Mouse (Mus musculus): ENCODE data around the gene Nup133.

GRCm38 (mm10) chr8:123896774-123897173, 52.3 kb downstream of the Nup133 start:
- TF ChIP-seq CTCF (IDR thresholded peaks at IDR 0.05; ENCODE audit: extremely low read depth, insufficient read depth, insufficient read length, insufficient replicate concordance) (no peak), POLR2A (IDR thresholded peaks at IDR 0.05; ENCODE audit: low read depth, low read length) (no peak)

Measured in spleen, adult 2 months (tissue).